Comparison of ENCODE assay signal across 20 mouse cellular contexts in the genomic region with DNA sequence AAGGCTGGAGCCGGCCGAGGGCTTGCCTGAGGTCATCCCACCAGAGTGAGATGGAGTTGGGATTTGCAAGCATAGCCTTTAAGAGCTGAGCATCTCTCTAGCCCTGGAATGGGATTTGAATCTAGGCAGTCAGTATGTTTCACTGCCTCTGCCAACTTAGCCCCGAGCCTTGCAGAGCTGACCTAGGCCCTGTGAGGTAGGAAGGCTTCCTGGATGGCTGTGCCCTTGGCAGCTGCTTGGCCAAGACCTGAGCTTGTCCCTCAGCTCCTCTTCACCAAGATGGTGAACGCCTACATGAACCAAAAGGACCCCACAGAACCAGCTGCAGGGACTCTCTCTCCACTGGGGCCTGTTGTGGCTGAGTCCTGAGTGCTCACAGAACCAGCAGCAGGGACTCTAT. TPM values are rescaled to one million over a fixed set of nuclear protein-coding genes. Genes with fewer than 3 reads are reported as not detected.
A peak's percentile ranks its signal among the peaks of the same experiment; 100 is the strongest.
DNase-seq lines count a peak whose midpoint lies in the region; ATAC-seq lines count a peak whose summit lies in the region.
"Had no signal": no experiment of that assay in that cellular context is flagged by ENCODE, and none has a peak within 500 bp of the region (broad histone marks: within the 10 kb centered on the region; RNA-seq: fewer than 3 reads in every experiment).

No protein-coding gene starts in this region.

- no peak overlapping the region for H3K4me2 ChIP-seq in hindbrain, embryonic 13.5 days
- no peak overlapping the region for H3K4me2 ChIP-seq in hindbrain, embryonic 12.5 days (replicated peaks)
- H3K4me2 ChIP-seq in forebrain, embryonic 15.5 days (replicated peaks): no peak overlapping the region
- H3K4me2 ChIP-seq in midbrain, embryonic 15.5 days: no peak overlapping the region
- H3K4me2 ChIP-seq: embryonic facial prominence, embryonic 15.5 days; liver, embryonic 12.5 days; lung, embryonic 14.5 days; midbrain, embryonic 12.5 days had no signal

- peak overlapping the region; percentile 93 for H3K27ac ChIP-seq in hindbrain, embryonic 13.5 days
- H3K27ac ChIP-seq in hindbrain, embryonic 12.5 days: no peak overlapping the region
- H3K27ac ChIP-seq in forebrain, embryonic 15.5 days (replicated peaks): peak overlapping the region; percentile 96
- H3K27ac ChIP-seq in midbrain, embryonic 15.5 days: peak overlapping the region; percentile 80; the same call in 1 of the 2 replicates
- H3K27ac ChIP-seq: liver, embryonic 12.5 days had no signal

- peak; percentile 60 for DNase-seq in cerebellum, adult 9-11 months
- DNase-seq in cerebellum, postnatal 36 days: no peak
- no peak for DNase-seq in spleen, postnatal 4 days (ENCODE audit: low spot score in 2 of 2)
- no peak for DNase-seq in adrenal gland, postnatal 25 days

- H3K4me1 ChIP-seq in hindbrain, embryonic 13.5 days (replicated peaks): peaks cover 29% of the 10 kb centered on the region
- peaks cover 20% of the 10 kb centered on the region for H3K4me1 ChIP-seq in hindbrain, embryonic 12.5 days
- peaks cover 30% of the 10 kb centered on the region for H3K4me1 ChIP-seq in forebrain, embryonic 15.5 days
- H3K4me1 ChIP-seq in midbrain, embryonic 15.5 days: peaks cover 20% of the 10 kb centered on the region

- H3K4me3 ChIP-seq in hindbrain, embryonic 13.5 days: no peak overlapping the region
- no peak overlapping the region for H3K4me3 ChIP-seq in hindbrain, embryonic 12.5 days
- H3K4me3 ChIP-seq in forebrain, embryonic 15.5 days: no peak overlapping the region
- H3K4me3 ChIP-seq in midbrain, embryonic 15.5 days: no peak overlapping the region
- H3K4me3 ChIP-seq: embryonic facial prominence, embryonic 15.5 days; gastrocnemius, adult 2 months; heart, adult 2 months; liver, embryonic 12.5 days; midbrain, embryonic 12.5 days had no signal

- no peaks in the 10 kb centered on the region for H3K27me3 ChIP-seq in hindbrain, embryonic 13.5 days
- H3K27me3 ChIP-seq in hindbrain, embryonic 12.5 days: no peaks in the 10 kb centered on the region
- H3K27me3 ChIP-seq in forebrain, embryonic 15.5 days: no peaks in the 10 kb centered on the region
- H3K27me3 ChIP-seq in midbrain, embryonic 15.5 days (replicated peaks): no peaks in the 10 kb centered on the region
- H3K27me3 ChIP-seq: CH12.LX; embryonic facial prominence, embryonic 15.5 days; liver, embryonic 12.5 days; midbrain, embryonic 12.5 days had no signal

- H3K36me3 ChIP-seq in hindbrain, embryonic 13.5 days: peaks cover 62% of the 10 kb centered on the region
- H3K36me3 ChIP-seq in hindbrain, embryonic 12.5 days: peaks cover 46% of the 10 kb centered on the region
- H3K36me3 ChIP-seq in forebrain, embryonic 15.5 days: peaks cover 43% of the 10 kb centered on the region
- H3K36me3 ChIP-seq in midbrain, embryonic 15.5 days (replicated peaks): peaks cover 30% of the 10 kb centered on the region

- 94% methylated on average over 4 of the region's 4 CpGs for WGBS in hindbrain, embryonic 13.5 days
- 94% methylated on average over 4 of the region's 4 CpGs for WGBS in hindbrain, embryonic 12.5 days
- WGBS in forebrain, embryonic 15.5 days: 83% methylated on average over 4 of the region's 4 CpGs
- 90% methylated on average over 4 of the region's 4 CpGs for WGBS in midbrain, embryonic 15.5 days

- H3K9ac ChIP-seq in hindbrain, embryonic 13.5 days: 0 out of 2 replicates have a peak overlapping the region, but pooled peaks have one; percentile 25
- no peak overlapping the region for H3K9ac ChIP-seq in hindbrain, embryonic 12.5 days
- H3K9ac ChIP-seq in forebrain, embryonic 15.5 days (replicated peaks): no peak overlapping the region; the same call in 1 of the 2 replicates
- H3K9ac ChIP-seq in midbrain, embryonic 15.5 days: no peak overlapping the region; the same call in 1 of the 2 replicates
- H3K9ac ChIP-seq: embryonic facial prominence, embryonic 15.5 days; liver, embryonic 12.5 days; lung, embryonic 14.5 days; midbrain, embryonic 12.5 days had no signal

- no peaks in the 10 kb centered on the region for H3K9me3 ChIP-seq in hindbrain, embryonic 13.5 days
- no peaks in the 10 kb centered on the region for H3K9me3 ChIP-seq in hindbrain, embryonic 12.5 days (replicated peaks)
- no peaks in the 10 kb centered on the region for H3K9me3 ChIP-seq in forebrain, embryonic 15.5 days
- no peaks in the 10 kb centered on the region for H3K9me3 ChIP-seq in midbrain, embryonic 15.5 days
- H3K9me3 ChIP-seq: embryonic facial prominence, embryonic 15.5 days; liver, embryonic 12.5 days; midbrain, embryonic 12.5 days had no signal

- ATAC-seq in hindbrain, embryonic 13.5 days (ENCODE audit: low FRiP score): no peak
- no peak for ATAC-seq in hindbrain, embryonic 12.5 days (ENCODE audit: low FRiP score)
- no peak for ATAC-seq in forebrain, embryonic 15.5 days (replicated peaks)
- ATAC-seq in midbrain, embryonic 15.5 days (replicated peaks): no peak

RNA-seq across cellular contexts. Expression of a gene that starts 22.2 kb away (rescaled TPM):
- 33.8 and 34.7 TPM in 2 replicates for polyA plus RNA-seq in hindbrain, embryonic 13.5 days (2015; fragmentation: Nextera tagmentation; extraction: Ambion mirVana)
- polyA plus RNA-seq in hindbrain, embryonic 12.5 days (2016; fragmentation: Nextera tagmentation; extraction: Ambion mirVana): 36.6 and 37.5 TPM in 2 replicates
- polyA plus RNA-seq in forebrain, embryonic 15.5 days (2015; fragmentation: Nextera tagmentation; extraction: Ambion mirVana): 39.3 and 41.1 TPM in 2 replicates
- polyA plus RNA-seq in midbrain, embryonic 15.5 days (2015; fragmentation: Nextera tagmentation; extraction: Ambion mirVana): 31.8 TPM in 2 replicates
- 32.4 and 33.6 TPM in 2 replicates for total RNA-seq in adrenal gland, postnatal 25 days (2021)

RNA-seq across cellular contexts. Expression of a gene that starts 28.1 kb away (rescaled TPM):
- polyA plus RNA-seq in hindbrain, embryonic 13.5 days (2015; fragmentation: Nextera tagmentation; extraction: Ambion mirVana): 0.21 and 0.35 TPM in 2 replicates
- polyA plus RNA-seq in hindbrain, embryonic 12.5 days (2016; fragmentation: Nextera tagmentation; extraction: Ambion mirVana): 0.17 and 0.31 TPM in 2 replicates
- 0.22 and 0.26 TPM in 2 replicates for polyA plus RNA-seq in forebrain, embryonic 15.5 days (2015; fragmentation: Nextera tagmentation; extraction: Ambion mirVana)
- polyA plus RNA-seq in midbrain, embryonic 15.5 days (2015; fragmentation: Nextera tagmentation; extraction: Ambion mirVana): 0.52 and 0.86 TPM in 2 replicates
- 0.12 TPM in 1 of 2 replicates, not detected in the other for total RNA-seq in adrenal gland, postnatal 25 days (2021)
- total RNA-seq: gastrocnemius, adult 2 months had no signal
- polyA plus RNA-seq: limb, embryonic 11.5 days; liver, embryonic 12.5 days had no signal

RNA-seq across cellular contexts. Expression of a gene that starts 32.9 kb away (rescaled TPM):
- polyA plus RNA-seq in hindbrain, embryonic 13.5 days (2015; fragmentation: Nextera tagmentation; extraction: Ambion mirVana): not detected in 2 replicates
- not detected in 2 replicates for polyA plus RNA-seq in hindbrain, embryonic 12.5 days (2016; fragmentation: Nextera tagmentation; extraction: Ambion mirVana)
- polyA plus RNA-seq in forebrain, embryonic 15.5 days (2015; fragmentation: Nextera tagmentation; extraction: Ambion mirVana): not detected in 2 replicates
- polyA plus RNA-seq in midbrain, embryonic 15.5 days (2015; fragmentation: Nextera tagmentation; extraction: Ambion mirVana): not detected in 2 replicates
- not detected in 2 replicates for total RNA-seq in adrenal gland, postnatal 25 days (2021)
- total RNA-seq: adrenal gland, adult 8-10 months; gastrocnemius, adult 2 months; heart, adult 2 months; heart, postnatal 4 days had no signal
- polyA plus RNA-seq: embryonic facial prominence, embryonic 15.5 days; heart, adult 2 months; kidney, embryonic 16.5 days; limb, embryonic 11.5 days; lung, embryonic 14.5 days; midbrain, embryonic 12.5 days; neural tube, embryonic 11.5 days had no signal
